Mouse (Mus musculus): ENCODE results near the gene D030056L22Rik.
A peak's percentile ranks its signal among the peaks of the same experiment; 100 is the strongest.

DNA sequence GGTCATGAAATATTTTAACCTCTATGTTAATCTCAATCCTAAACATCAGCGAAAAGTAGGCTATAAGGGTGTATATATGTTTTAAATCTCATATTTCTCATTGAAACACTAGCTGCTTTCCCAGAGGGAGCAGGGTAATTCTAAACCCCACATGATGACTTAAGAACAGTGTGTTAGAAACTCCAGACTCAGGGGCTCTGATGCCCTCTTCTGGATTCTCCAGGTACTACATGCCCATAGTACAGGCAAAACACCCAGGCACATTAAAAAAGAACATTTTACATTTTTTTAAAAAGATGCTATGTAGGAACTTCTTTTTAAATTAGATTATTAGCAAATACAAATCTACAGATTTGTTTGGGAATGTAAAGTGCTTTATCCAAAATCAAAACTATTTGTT is 3.4 kb downstream of the D030056L22Rik start:
- TF ChIP-seq CTCF (IDR thresholded peaks at IDR 0.05; ENCODE audit: extremely low read depth, insufficient read depth, low read length) (peak; percentile 61), POLR2A (IDR thresholded peaks at IDR 0.05; ENCODE audit: extremely low read depth, insufficient read depth, low read length) (no peak)
